Mouse (Mus musculus): ENCODE results near the gene Rangap1. TPM values are rescaled to one million over a fixed set of nuclear protein-coding genes. Genes with fewer than 3 reads are reported as not detected.

Gene Rangap1
- polyA plus RNA-seq, 1 experiment = 158 TPM

DNA sequence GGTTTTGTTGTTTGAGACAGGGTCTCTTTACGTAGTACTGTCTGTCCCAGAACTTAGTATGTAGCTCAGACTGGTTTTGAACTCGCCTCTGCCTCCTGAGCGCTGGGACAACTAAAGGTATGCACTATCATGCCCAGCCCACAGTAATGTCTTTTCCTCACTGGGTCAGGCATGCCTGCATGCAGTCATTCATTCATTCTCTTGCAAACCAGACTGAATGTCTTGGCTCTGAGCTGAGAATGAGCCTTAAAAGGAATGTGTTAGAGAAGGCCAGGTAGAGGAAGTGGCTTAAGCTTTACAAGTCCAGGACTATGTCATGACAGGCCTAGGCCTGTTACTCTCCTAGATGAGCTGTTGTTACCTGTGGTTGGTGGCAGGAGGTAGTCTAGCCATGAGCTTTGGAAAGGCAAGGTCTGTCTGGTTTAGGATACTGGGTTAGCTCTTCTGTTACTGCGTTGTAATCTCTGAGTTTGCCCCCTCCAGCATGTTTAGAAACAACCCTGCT, 65.0 kb downstream of the Rangap1 start:
- Histone ChIP-seq H3K9me3 (replicated peaks; ENCODE audit: control insufficient read depth, insufficient read depth, low read length, poor library complexity, severe bottlenecking) (no peaks in the 10 kb centered on the region), H3K27ac (ENCODE audit: insufficient read depth, low read length) (peak overlapping the region; percentile 60; the same call in 1 of the 2 replicates), H3K36me3 (ENCODE audit: control insufficient read depth, insufficient read depth, low read length, poor library complexity, severe bottlenecking) (peaks cover 35% of the 10 kb centered on the region), H3K4me3 (ENCODE audit: low read depth, low read length) (no peak overlapping the region), H3K27me3 (ENCODE audit: control insufficient read depth, insufficient read depth, low read length, poor library complexity, severe bottlenecking) (no peaks in the 10 kb centered on the region), H3K9ac (ENCODE audit: low read depth, poor library complexity, severe bottlenecking) (no peak overlapping the region), H3K4me1 (ENCODE audit: control insufficient read depth, insufficient read depth, low read length) (no peaks in the 10 kb centered on the region)
- TF ChIP-seq EP300 (IDR thresholded peaks at IDR 0.05; ENCODE audit: insufficient read depth, low read depth, low read length) (no peak), POLR2A (IDR thresholded peaks at IDR 0.05; ENCODE audit: insufficient read depth, low read length) (no peak), CTCF (IDR thresholded peaks at IDR 0.05; ENCODE audit: low read depth, low read length) (no peak)

GRCm38 (mm10) chr15:81676637-81677036, 68.7 kb downstream of the Rangap1 start:
- Histone ChIP-seq H3K36me3 (ENCODE audit: control insufficient read depth, insufficient read depth, low read length, poor library complexity, severe bottlenecking) (peaks cover 33% of the 10 kb centered on the region), H3K9ac (ENCODE audit: low read depth, poor library complexity, severe bottlenecking) (no peak overlapping the region), H3K9me3 (replicated peaks; ENCODE audit: control insufficient read depth, insufficient read depth, low read length, poor library complexity, severe bottlenecking) (no peaks in the 10 kb centered on the region), H3K4me1 (ENCODE audit: control insufficient read depth, insufficient read depth, low read length) (no peaks in the 10 kb centered on the region), H3K27me3 (ENCODE audit: control insufficient read depth, insufficient read depth, low read length, poor library complexity, severe bottlenecking) (no peaks in the 10 kb centered on the region), H3K4me3 (ENCODE audit: low read depth, low read length) (no peak overlapping the region), H3K27ac (ENCODE audit: insufficient read depth, low read length) (no peak overlapping the region)
- TF ChIP-seq EP300 (IDR thresholded peaks at IDR 0.05; ENCODE audit: insufficient read depth, low read depth, low read length) (no peak), CTCF (IDR thresholded peaks at IDR 0.05; ENCODE audit: low read depth, low read length) (no peak)

GRCm38 (mm10) chr15:81670231-81670640, 75.1 kb downstream of the Rangap1 start:
- Histone ChIP-seq H3K27ac (ENCODE audit: insufficient read depth, low read length) (no peak overlapping the region), H3K9me3 (replicated peaks; ENCODE audit: control insufficient read depth, insufficient read depth, low read length, poor library complexity, severe bottlenecking) (no peaks in the 10 kb centered on the region), H3K9ac (ENCODE audit: low read depth, poor library complexity, severe bottlenecking) (no peak overlapping the region), H3K27me3 (ENCODE audit: control insufficient read depth, insufficient read depth, low read length, poor library complexity, severe bottlenecking) (no peaks in the 10 kb centered on the region), H3K36me3 (ENCODE audit: control insufficient read depth, insufficient read depth, low read length, poor library complexity, severe bottlenecking) (peaks cover 46% of the 10 kb centered on the region), H3K4me1 (ENCODE audit: control insufficient read depth, insufficient read depth, low read length) (no peaks in the 10 kb centered on the region), H3K4me3 (ENCODE audit: low read depth, low read length) (no peak overlapping the region)
- TF ChIP-seq EP300 (IDR thresholded peaks at IDR 0.05; ENCODE audit: insufficient read depth, low read depth, low read length) = no peak
- peak; percentile 79 for TF ChIP-seq CTCF (IDR thresholded peaks at IDR 0.05; ENCODE audit: low read depth, low read length)

- Histone ChIP-seq H3K9me3 (replicated peaks; ENCODE audit: control insufficient read depth, insufficient read depth, low read length, poor library complexity, severe bottlenecking) (no peaks in the 10 kb centered on the region), H3K4me3 (ENCODE audit: low read depth, low read length) (no peak overlapping the region), H3K9ac (ENCODE audit: low read depth, poor library complexity, severe bottlenecking) (no peak overlapping the region), H3K27me3 (ENCODE audit: control insufficient read depth, insufficient read depth, low read length, poor library complexity, severe bottlenecking) (no peaks in the 10 kb centered on the region), H3K36me3 (ENCODE audit: control insufficient read depth, insufficient read depth, low read length, poor library complexity, severe bottlenecking) (peaks cover 34% of the 10 kb centered on the region), H3K4me1 (ENCODE audit: control insufficient read depth, insufficient read depth, low read length) (no peaks in the 10 kb centered on the region), H3K27ac (ENCODE audit: insufficient read depth, low read length) (no peak overlapping the region)
- TF ChIP-seq CTCF (IDR thresholded peaks at IDR 0.05; ENCODE audit: low read depth, low read length) (peak; percentile 6), POLR2A (IDR thresholded peaks at IDR 0.05; ENCODE audit: insufficient read depth, low read length) (no peak), EP300 (IDR thresholded peaks at IDR 0.05; ENCODE audit: insufficient read depth, low read depth, low read length) (no peak)
Observed at GRCm38 (mm10) chr15:81666957-81667356, 78.4 kb downstream of the Rangap1 start.

DNA sequence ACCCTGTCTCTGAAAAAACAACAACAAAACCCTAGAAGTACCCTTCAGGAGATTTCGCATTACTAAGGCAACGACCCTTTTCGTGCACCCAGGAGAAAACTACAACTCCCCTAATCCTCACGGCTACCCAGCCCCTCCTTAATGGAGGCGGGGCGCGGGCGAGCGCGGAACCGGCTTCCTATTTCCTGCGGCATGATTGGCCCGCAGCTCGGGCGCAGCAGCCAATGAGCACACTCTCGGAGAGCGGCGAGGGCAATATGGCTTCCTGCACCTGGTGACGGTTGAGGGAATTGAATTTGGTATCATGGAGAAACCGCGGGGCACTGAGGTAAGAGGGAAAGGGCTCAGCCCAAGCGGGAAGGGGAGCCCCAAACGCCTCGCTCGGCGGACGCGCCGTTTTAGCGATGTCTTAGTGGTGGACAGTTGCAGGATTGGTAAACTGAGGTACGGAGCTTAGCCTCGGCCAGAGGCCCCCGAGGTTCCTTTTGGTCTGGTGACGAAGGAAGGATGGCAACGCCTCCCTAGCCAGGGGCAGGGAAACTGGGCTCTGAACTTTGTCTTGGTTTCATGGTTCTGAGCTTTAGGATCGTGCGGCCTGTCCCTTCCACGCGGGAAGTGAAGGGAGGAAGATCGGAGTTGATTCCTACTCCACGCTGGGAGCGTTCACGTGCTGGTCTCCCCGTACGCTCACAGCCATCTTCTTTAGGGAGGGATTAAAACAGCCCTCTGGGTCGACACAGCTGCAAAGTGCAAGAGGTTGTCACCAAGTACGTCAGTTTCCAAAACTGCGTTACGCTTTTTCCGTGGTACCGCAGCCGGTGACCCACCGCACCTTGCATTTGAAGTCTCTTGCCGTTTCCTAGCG, 81.4 kb downstream of the Rangap1 start, which contains the start of gene L3mbtl2:
Gene L3mbtl2 (plus strand): TSS at position 193 of the 865 bp plus-strand sequence.
- H3K4me3 ChIP-seq (ENCODE audit: low read depth, low read length) = peak within 1 kb of the TSS; percentile 97
- H3K9ac ChIP-seq (ENCODE audit: low read depth, poor library complexity, severe bottlenecking) = peak within 1 kb of the TSS; percentile 52
- H3K27me3 ChIP-seq (ENCODE audit: control insufficient read depth, insufficient read depth, low read length, poor library complexity, severe bottlenecking) = no peaks in the 10 kb centered on the region
- no peaks in the 10 kb centered on the region for H3K4me1 ChIP-seq (ENCODE audit: control insufficient read depth, insufficient read depth, low read length)
- H3K36me3 ChIP-seq (ENCODE audit: control insufficient read depth, insufficient read depth, low read length, poor library complexity, severe bottlenecking) = peaks cover 18% of the 10 kb centered on the region
- TF ChIP-seq POLR2A (IDR thresholded peaks at IDR 0.05; ENCODE audit: insufficient read depth, low read length) (peak; percentile 49), EP300 (IDR thresholded peaks at IDR 0.05; ENCODE audit: insufficient read depth, low read depth, low read length) (no peak), CTCF (IDR thresholded peaks at IDR 0.05; ENCODE audit: low read depth, low read length) (no peak)
- H3K27ac ChIP-seq (ENCODE audit: insufficient read depth, low read length) = peak within 1 kb of the TSS; percentile 87
- no peaks in the 10 kb centered on the region for H3K9me3 ChIP-seq (replicated peaks; ENCODE audit: control insufficient read depth, insufficient read depth, low read length, poor library complexity, severe bottlenecking)

- peak overlapping the region; percentile 87 for H3K27ac ChIP-seq (ENCODE audit: insufficient read depth, low read length)
- H3K36me3 ChIP-seq (ENCODE audit: control insufficient read depth, insufficient read depth, low read length, poor library complexity, severe bottlenecking) = peaks cover 13% of the 10 kb centered on the region
- TF ChIP-seq EP300 (IDR thresholded peaks at IDR 0.05; ENCODE audit: insufficient read depth, low read depth, low read length) (0 out of 2 replicates have a peak, but pooled peaks have one; percentile 13), POLR2A (IDR thresholded peaks at IDR 0.05; ENCODE audit: insufficient read depth, low read length) (no peak)
- no peaks in the 10 kb centered on the region for H3K4me1 ChIP-seq (ENCODE audit: control insufficient read depth, insufficient read depth, low read length)
- peak overlapping the region; percentile 36; the same call in 1 of the 2 replicates for H3K9ac ChIP-seq (ENCODE audit: low read depth, poor library complexity, severe bottlenecking)
- no peaks in the 10 kb centered on the region for H3K27me3 ChIP-seq (ENCODE audit: control insufficient read depth, insufficient read depth, low read length, poor library complexity, severe bottlenecking)
- no peaks in the 10 kb centered on the region for H3K9me3 ChIP-seq (replicated peaks; ENCODE audit: control insufficient read depth, insufficient read depth, low read length, poor library complexity, severe bottlenecking)
- peak overlapping the region; percentile 10; the same call in 1 of the 2 replicates for H3K4me3 ChIP-seq (ENCODE audit: low read depth, low read length)
Observed at GRCm38 (mm10) chr15:81663281-81663680, 82.0 kb downstream of the Rangap1 start.
